Mouse (Mus musculus) liver, embryonic 12.5 days (tissue): ENCODE data around the gene Aldh1a1. TPM values are rescaled to one million over a fixed set of nuclear protein-coding genes. Genes with fewer than 3 reads are reported as not detected.

Source experiments
- ATAC-seq: fragments of 200-750 bp; cut with Nextera tagmentation; 2 replicates; pipeline ENCODE4 v1.8.0; 2017; ENCODE audit warnings: moderate number of reproducible peaks, mild to moderate bottlenecking, moderate library complexity
- H3K27ac ChIP-seq: fragments of 300-500 bp; sonication (generic); 2 replicates; pipeline ENCODE4 v1.5.1; 2016; ENCODE audit warnings: mild to moderate bottlenecking
- H3K27me3 ChIP-seq: fragments of 300-500 bp; sonication (generic); replicated peaks from 2 replicates; pipeline ENCODE4 v1.6.1; 2016; ENCODE audit warnings: mild to moderate bottlenecking, moderate library complexity
- H3K36me3 ChIP-seq: fragments of 300-500 bp; sonication (generic); 2 replicates; pipeline ENCODE4 v1.6.1; 2016; ENCODE audit warnings: mild to moderate bottlenecking, moderate library complexity
- H3K4me1 ChIP-seq: fragments of 300-500 bp; sonication (generic); 2 replicates; pipeline ENCODE4 v1.6.1; 2016
- H3K4me2 ChIP-seq: fragments of 300-500 bp; sonication (generic); 2 replicates; pipeline ENCODE4 v1.6.1; 2016; ENCODE audit warnings: mild to moderate bottlenecking, moderate library complexity
- H3K4me3 ChIP-seq: fragments of 300-500 bp; sonication (generic); 2 replicates; pipeline ENCODE4 v1.5.1; 2016; ENCODE audit warnings: mild to moderate bottlenecking, moderate library complexity
- H3K9ac ChIP-seq: fragments of 300-500 bp; sonication (generic); 2 replicates; pipeline ENCODE4 v1.6.1; 2016; ENCODE audit warnings: mild to moderate bottlenecking, moderate library complexity
- H3K9me3 ChIP-seq: fragments of 300-500 bp; sonication (generic); replicated peaks from 2 replicates; pipeline ENCODE4 v1.6.1; 2016; ENCODE audit warnings: mild to moderate bottlenecking, moderate library complexity
- WGBS: fragments of 180-500 bp; shearing (Covaris S2); methylation state at CpG from one replicate; pipeline ENCODE4 v1.1.7; 2016; ENCODE audit not compliant: insufficient replicate concordance; 5-methylcytosine and 5-hydroxymethylcytosine counted together
- polyA plus RNA-seq: library from polyadenylated mRNA; unstranded; fragments of >200 nt; fragmentation: Nextera tagmentation; extraction: Ambion mirVana; gene quantifications from 2 replicates; pipeline ENCODE4 v1.2.1, GENCODE M21; 2016

Aldh1a1 gene
- 0.57 and 0.62 TPM in 2 replicates for polyA plus RNA-seq

- Histone ChIP-seq H3K9ac (no peak within 1 kb of the TSS), H3K4me2 (no peak within 1 kb of the TSS), H3K4me1 (no peaks in the 10 kb centered on the region), H3K4me3 (no peak within 1 kb of the TSS), H3K27ac (no peak within 1 kb of the TSS), H3K36me3 (no peaks in the 10 kb centered on the region), H3K9me3 (no peaks in the 10 kb centered on the region), H3K27me3 (no peaks in the 10 kb centered on the region)
- no peak for ATAC-seq
- 46% methylated on average over 2 of the region's 2 CpGs for WGBS
Observed at GRCm38 (mm10) chr19:20492491-20492890, at the start of gene Aldh1a1. Aldh1a1 (plus strand) TSS chr19:20492715.

GRCm38 (mm10) chr19:20447807-20448206, 44.7 kb upstream of the Aldh1a1 start:
- Histone ChIP-seq H3K4me2 (no peak overlapping the region), H3K27ac (no peak overlapping the region), H3K9ac (no peak overlapping the region), H3K27me3 (no peaks in the 10 kb centered on the region), H3K9me3 (no peaks in the 10 kb centered on the region), H3K4me1 (no peaks in the 10 kb centered on the region), H3K36me3 (no peaks in the 10 kb centered on the region), H3K4me3 (no peak overlapping the region)
- no peak for ATAC-seq
- WGBS = 55% methylated on average over 2 of the region's 2 CpGs

- H3K4me3 ChIP-seq = no peak overlapping the region
- ATAC-seq = no peak
- H3K27me3 ChIP-seq = no peaks in the 10 kb centered on the region
- H3K36me3 ChIP-seq = no peaks in the 10 kb centered on the region
- no peak overlapping the region for H3K9ac ChIP-seq
- no peak overlapping the region for H3K27ac ChIP-seq
- H3K4me1 ChIP-seq = no peaks in the 10 kb centered on the region
- no peaks in the 10 kb centered on the region for H3K9me3 ChIP-seq
- no peak overlapping the region for H3K4me2 ChIP-seq
Observed at GRCm38 (mm10) chr19:20449546-20449945, 43.0 kb upstream of the Aldh1a1 start.

GRCm38 (mm10) chr19:20451045-20451444, 41.5 kb upstream of the Aldh1a1 start:
- Histone ChIP-seq H3K4me1 (no peaks in the 10 kb centered on the region), H3K36me3 (no peaks in the 10 kb centered on the region), H3K27ac (no peak overlapping the region), H3K4me3 (no peak overlapping the region), H3K4me2 (no peak overlapping the region), H3K9me3 (no peaks in the 10 kb centered on the region), H3K9ac (no peak overlapping the region), H3K27me3 (no peaks in the 10 kb centered on the region)
- WGBS = 63% methylated on average over 7 of the region's 7 CpGs
- ATAC-seq = no peak

- Histone ChIP-seq H3K27ac (no peak overlapping the region), H3K4me3 (no peak overlapping the region), H3K9ac (no peak overlapping the region), H3K36me3 (no peaks in the 10 kb centered on the region), H3K27me3 (no peaks in the 10 kb centered on the region), H3K4me1 (no peaks in the 10 kb centered on the region), H3K9me3 (no peaks in the 10 kb centered on the region), H3K4me2 (no peak overlapping the region)
- WGBS = 45% methylated on average over 1 of the region's 1 CpGs
- no peak for ATAC-seq
Observed at GRCm38 (mm10) chr19:20484497-20484896, 8.0 kb upstream of the Aldh1a1 start.

- H3K9me3 ChIP-seq = no peaks in the 10 kb centered on the region
- H3K9ac ChIP-seq = no peak overlapping the region
- no peak overlapping the region for H3K4me3 ChIP-seq
- ATAC-seq = no peak
- H3K27me3 ChIP-seq = no peaks in the 10 kb centered on the region
- 53% methylated on average over 4 of the region's 4 CpGs for WGBS
- no peaks in the 10 kb centered on the region for H3K36me3 ChIP-seq
- H3K4me1 ChIP-seq = no peaks in the 10 kb centered on the region
- H3K4me2 ChIP-seq = no peak overlapping the region
- no peak overlapping the region for H3K27ac ChIP-seq
Observed at GRCm38 (mm10) chr19:20491950-20492349, 565 bp upstream of the Aldh1a1 start.

GRCm38 (mm10) chr19:20496476-20496875, 4.0 kb downstream of the Aldh1a1 start:
- no peaks in the 10 kb centered on the region for H3K9me3 ChIP-seq
- no peak overlapping the region for H3K4me3 ChIP-seq
- H3K27me3 ChIP-seq = no peaks in the 10 kb centered on the region
- H3K4me2 ChIP-seq = no peak overlapping the region
- no peak overlapping the region for H3K9ac ChIP-seq
- no peaks in the 10 kb centered on the region for H3K4me1 ChIP-seq
- H3K27ac ChIP-seq = no peak overlapping the region
- no peaks in the 10 kb centered on the region for H3K36me3 ChIP-seq
- ATAC-seq = no peak

- Histone ChIP-seq H3K4me2 (no peak overlapping the region), H3K27me3 (no peaks in the 10 kb centered on the region), H3K27ac (no peak overlapping the region), H3K36me3 (no peaks in the 10 kb centered on the region), H3K4me1 (no peaks in the 10 kb centered on the region), H3K9me3 (no peaks in the 10 kb centered on the region), H3K4me3 (no peak overlapping the region), H3K9ac (no peak overlapping the region)
- no peak for ATAC-seq
Observed at GRCm38 (mm10) chr19:20505359-20505758, 12.8 kb downstream of the Aldh1a1 start.

- Histone ChIP-seq H3K4me2 (no peak overlapping the region), H3K36me3 (no peaks in the 10 kb centered on the region), H3K4me1 (no peaks in the 10 kb centered on the region), H3K27me3 (no peaks in the 10 kb centered on the region), H3K9ac (no peak overlapping the region), H3K27ac (no peak overlapping the region), H3K9me3 (no peaks in the 10 kb centered on the region), H3K4me3 (no peak overlapping the region)
- WGBS = 61% methylated on average over 9 of the region's 9 CpGs
- no peak for ATAC-seq
Observed at GRCm38 (mm10) chr19:20506936-20507615, 14.6 kb downstream of the Aldh1a1 start.

- Histone ChIP-seq H3K36me3 (no peaks in the 10 kb centered on the region), H3K4me3 (no peak overlapping the region), H3K27me3 (no peaks in the 10 kb centered on the region), H3K4me1 (no peaks in the 10 kb centered on the region), H3K9ac (no peak overlapping the region), H3K9me3 (no peaks in the 10 kb centered on the region), H3K4me2 (no peak overlapping the region), H3K27ac (no peak overlapping the region)
- 62% methylated on average over 4 of the region's 4 CpGs for WGBS
- ATAC-seq = no peak
Observed at GRCm38 (mm10) chr19:20508609-20509008, 16.1 kb downstream of the Aldh1a1 start.

- no peak for ATAC-seq
- no peak overlapping the region for H3K9ac ChIP-seq
Observed at GRCm38 (mm10) chr19:20511971-20512370, 19.5 kb downstream of the Aldh1a1 start.

GRCm38 (mm10) chr19:20513181-20513580, 20.7 kb downstream of the Aldh1a1 start:
- no peaks in the 10 kb centered on the region for H3K27me3 ChIP-seq
- 59% methylated on average over 2 of the region's 2 CpGs for WGBS
- no peak for ATAC-seq
- no peak overlapping the region for H3K4me2 ChIP-seq
- no peaks in the 10 kb centered on the region for H3K4me1 ChIP-seq
- H3K9me3 ChIP-seq = no peaks in the 10 kb centered on the region
- no peak overlapping the region for H3K27ac ChIP-seq
- H3K9ac ChIP-seq = no peak overlapping the region
- no peaks in the 10 kb centered on the region for H3K36me3 ChIP-seq
- no peak overlapping the region for H3K4me3 ChIP-seq

More at GRCm38 (mm10) chr19:20511971-20512370, 19.5 kb downstream of the Aldh1a1 start:
- no peak overlapping the region for H3K4me2 ChIP-seq
- H3K27me3 ChIP-seq = no peaks in the 10 kb centered on the region
- no peak overlapping the region for H3K4me3 ChIP-seq
- WGBS = 63% methylated on average over 2 of the region's 2 CpGs
- H3K4me1 ChIP-seq = no peaks in the 10 kb centered on the region
- H3K36me3 ChIP-seq = no peaks in the 10 kb centered on the region
- no peak overlapping the region for H3K27ac ChIP-seq
- no peaks in the 10 kb centered on the region for H3K9me3 ChIP-seq

- Histone ChIP-seq H3K27me3 (no peaks in the 10 kb centered on the region), H3K4me3 (no peak overlapping the region), H3K9ac (no peak overlapping the region), H3K36me3 (no peaks in the 10 kb centered on the region), H3K4me1 (no peaks in the 10 kb centered on the region), H3K27ac (no peak overlapping the region), H3K4me2 (no peak overlapping the region), H3K9me3 (no peaks in the 10 kb centered on the region)
- WGBS = 59% methylated on average over 6 of the region's 6 CpGs
- ATAC-seq = no peak
Observed at GRCm38 (mm10) chr19:20513688-20514361, 21.3 kb downstream of the Aldh1a1 start.
